Mouse (Mus musculus) stomach, postnatal 0 days (tissue): ENCODE measurements around the gene Dck. TPM values are rescaled to one million over a fixed set of nuclear protein-coding genes. Genes with fewer than 3 reads are reported as not detected.
"Not testable (repeated sequence)": the region's sequence is repeated elsewhere in the genome, so short reads cannot be mapped to it uniquely, and the experiment has no call there.

Source experiments
- ATAC-seq: fragments of 200-750 bp; cut with Nextera tagmentation; 2 replicates; pipeline ENCODE4 v1.8.0; 2017; ENCODE audit not compliant: low FRiP score, low TSS enrichment
- DNase-seq: peaks from one replicate; pipeline ENCODE4 v3.0.0-alpha.2; 2016; ENCODE audit warnings: low spot score
- H3K27ac ChIP-seq: fragments of 300-500 bp; sonication (generic); replicated peaks from 2 replicates; pipeline ENCODE4 v1.5.1; 2014; ENCODE audit warnings: mild to moderate bottlenecking, control low read depth
- H3K27me3 ChIP-seq: fragments of 300-500 bp; sonication (generic); 2 replicates; pipeline ENCODE4 v1.6.1; 2014; ENCODE audit warnings: low read length; ENCODE audit not compliant: control insufficient read depth, insufficient read depth
- H3K36me3 ChIP-seq: fragments of 300-500 bp; sonication (generic); 2 replicates; pipeline ENCODE4 v1.6.1; 2014; ENCODE audit warnings: low read length, mixed read lengths; ENCODE audit not compliant: control insufficient read depth, insufficient read depth
- H3K4me1 ChIP-seq: fragments of 300-500 bp; sonication (generic); replicated peaks from 2 replicates; pipeline ENCODE4 v1.6.1; 2014; ENCODE audit warnings: antibody characterized with exemption; ENCODE audit not compliant: control insufficient read depth, insufficient read depth
- H3K4me2 ChIP-seq: fragments of 300-500 bp; sonication (generic); replicated peaks from 2 replicates; pipeline ENCODE4 v1.6.1; 2014; ENCODE audit warnings: low read depth, mild to moderate bottlenecking, control low read depth, moderate library complexity
- H3K4me3 ChIP-seq: fragments of 300-500 bp; sonication (generic); 2 replicates; pipeline ENCODE4 v1.5.1; 2014; ENCODE audit warnings: low read depth, low read length, control low read depth
- H3K9ac ChIP-seq: fragments of 300-500 bp; sonication (generic); 2 replicates; pipeline ENCODE4 v1.6.1; 2014; ENCODE audit warnings: mild to moderate bottlenecking, low read length, control low read depth, mixed read lengths
- H3K9me3 ChIP-seq: fragments of 300-500 bp; sonication (generic); 2 replicates; pipeline ENCODE4 v1.6.1; 2016; ENCODE audit warnings: low read length; ENCODE audit not compliant: control insufficient read depth
- CTCF ChIP-seq: IDR thresholded peaks from 2 replicates; pipeline ENCODE4 v1.5.1; 2016; ENCODE audit warnings: antibody characterized with exemption, low read depth, mild to moderate bottlenecking, moderate library complexity
- EP300 ChIP-seq: optimal IDR thresholded peaks from 2 replicates; pipeline ENCODE3; 2016; ENCODE audit warnings: antibody characterized with exemption
- WGBS: fragments of 180-500 bp; shearing (Covaris S2); extraction: QIAGEN DNeasy Blood & Tissue Kit; methylation state at CpG from one replicate; pipeline ENCODE4 v1.1.7; 2014; 5-methylcytosine and 5-hydroxymethylcytosine counted together
- polyA plus RNA-seq: library from polyadenylated mRNA; unstranded; fragments of >200 nt; fragmentation: Nextera tagmentation; extraction: Ambion mirVana; gene quantifications from 2 replicates; pipeline ENCODE4 v1.2.1, GENCODE M21; 2015

Dck gene
- polyA plus RNA-seq, 1 experiment from 2014 or later: 12.4 TPM

DNA sequence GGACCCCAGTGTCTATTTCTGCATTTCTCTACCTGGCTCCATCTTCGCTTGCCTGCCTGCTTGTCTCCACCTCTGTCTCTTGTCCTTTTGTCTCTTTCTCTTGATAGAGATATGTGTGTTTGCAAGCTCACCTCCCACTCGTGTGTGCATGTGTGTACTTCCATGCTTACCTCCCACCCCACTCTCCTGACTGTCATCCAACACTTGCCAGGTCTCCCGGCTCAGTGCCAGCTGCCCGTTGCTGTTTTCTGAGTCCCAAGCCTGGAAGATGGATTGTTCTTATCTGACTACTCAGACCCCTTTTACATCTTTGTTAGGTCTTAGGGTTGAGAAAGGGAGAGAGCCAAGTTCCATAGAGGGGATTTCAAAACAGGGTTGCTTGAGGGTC is 42.6 kb upstream of the Dck start:
- Histone ChIP-seq H3K4me2 (peak overlapping the region; percentile 91), H3K9me3 (no peaks in the 10 kb centered on the region), H3K4me3 (peak overlapping the region; percentile 100), H3K36me3 (no peaks in the 10 kb centered on the region), H3K27ac (no peak overlapping the region), H3K4me1 (no peaks in the 10 kb centered on the region; the same call in 1 of the 2 replicates), H3K9ac (peak overlapping the region; percentile 98), H3K27me3 (no peaks in the 10 kb centered on the region)
- 9% methylated on average over 4 of the region's 4 CpGs for WGBS
- ATAC-seq (no peak), DNase-seq (no peak)
- TF ChIP-seq EP300 (no peak), CTCF (no peak)

DNA sequence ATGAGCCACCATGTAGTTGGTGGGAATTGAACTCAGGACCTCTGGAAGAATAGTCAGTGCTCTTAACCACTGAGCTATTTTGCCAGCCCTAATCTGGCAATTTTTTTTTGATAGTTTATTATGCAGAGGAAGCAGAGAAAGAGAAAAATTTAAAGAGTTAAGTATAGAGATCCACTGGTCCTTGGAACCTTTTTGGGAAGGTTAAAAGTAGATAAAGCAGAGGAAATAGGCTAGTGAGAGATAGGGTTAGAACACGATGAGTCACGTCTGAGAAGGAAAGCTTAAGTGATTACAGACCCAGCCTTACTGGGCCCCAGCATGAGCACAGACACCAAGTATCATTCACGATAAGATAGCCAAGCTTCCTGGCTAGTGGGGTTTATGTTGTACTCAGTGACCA is 40.8 kb upstream of the Dck start:
- no peak for TF ChIP-seq EP300
- TF ChIP-seq CTCF: no peak
- Histone ChIP-seq H3K4me3 (no peak overlapping the region), H3K27ac (no peak overlapping the region), H3K4me2 (no peak overlapping the region), H3K9me3 (no peaks in the 10 kb centered on the region), H3K4me1 (no peaks in the 10 kb centered on the region; the same call in 1 of the 2 replicates), H3K36me3 (no peaks in the 10 kb centered on the region), H3K27me3 (no peaks in the 10 kb centered on the region), H3K9ac (no peak overlapping the region)
- 30% methylated on average over 3 of the region's 3 CpGs for WGBS
- ATAC-seq: no peak
- no peak for DNase-seq

DNA sequence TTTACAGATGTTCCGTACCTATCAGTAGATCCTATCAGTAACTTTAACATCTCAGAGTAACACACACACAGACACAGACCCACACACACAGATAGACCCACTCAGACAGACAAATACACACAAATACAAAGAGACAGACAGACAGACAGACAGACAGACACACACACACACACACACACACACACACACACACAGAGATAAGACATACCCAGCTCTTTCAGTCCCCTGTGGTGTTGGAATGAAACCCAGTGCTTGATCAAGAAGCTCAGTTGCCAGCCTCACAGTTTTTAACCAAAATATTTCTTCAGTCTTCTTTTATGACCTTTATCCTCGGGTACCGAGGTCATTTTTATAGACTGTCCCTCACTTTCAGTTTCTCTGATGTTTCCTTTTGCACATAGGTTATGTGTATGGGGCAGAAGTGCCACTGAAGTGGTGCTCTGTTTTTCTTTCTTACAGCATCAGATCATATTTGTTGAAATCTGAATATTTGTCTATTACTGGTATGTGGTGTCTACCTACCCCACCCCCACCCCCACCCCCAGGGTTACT is 37.1 kb upstream of the Dck start:
- ATAC-seq: no peak
- Histone ChIP-seq H3K4me2 (no peak overlapping the region), H3K4me3 (no peak overlapping the region), H3K27me3 (no peaks in the 10 kb centered on the region), H3K9me3 (no peaks in the 10 kb centered on the region), H3K27ac (no peak overlapping the region), H3K9ac (no peak overlapping the region), H3K36me3 (no peaks in the 10 kb centered on the region), H3K4me1 (no peaks in the 10 kb centered on the region; the same call in 1 of the 2 replicates)
- TF ChIP-seq EP300 (no peak), CTCF (no peak)
- DNase-seq: no peak
- 75% methylated on average over 3 of the region's 3 CpGs for WGBS

DNA sequence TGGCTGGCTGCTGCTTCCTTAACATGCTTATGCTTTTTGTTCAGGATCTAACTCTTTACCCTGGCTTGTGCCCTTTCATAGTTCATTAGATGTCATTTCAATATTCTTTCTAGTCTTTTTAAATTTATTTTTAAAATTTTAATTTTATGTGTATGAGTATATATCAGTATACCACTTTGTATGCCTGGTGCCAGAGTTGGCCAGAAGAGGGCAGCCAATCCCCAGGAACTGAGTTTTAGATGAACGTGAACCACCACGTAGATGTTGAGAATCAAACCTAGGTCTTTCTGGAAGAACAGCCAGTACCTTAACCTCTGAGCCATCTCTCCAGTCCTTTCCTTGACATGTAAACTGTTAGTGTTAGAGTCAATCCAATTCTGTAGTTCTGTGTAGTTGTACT is 30.0 kb upstream of the Dck start:
- H3K4me1 ChIP-seq: no peaks in the 10 kb centered on the region
- H3K4me3 ChIP-seq: no peak overlapping the region
- 92% methylated on average over 2 of the region's 2 CpGs for WGBS
- H3K4me2 ChIP-seq: no peak overlapping the region
- no peaks in the 10 kb centered on the region for H3K36me3 ChIP-seq
- H3K27me3 ChIP-seq: no peaks in the 10 kb centered on the region
- TF ChIP-seq EP300 (no peak), CTCF (peak; percentile 52)
- H3K9ac ChIP-seq: no peak overlapping the region
- H3K9me3 ChIP-seq: no peaks in the 10 kb centered on the region
- H3K27ac ChIP-seq: no peak overlapping the region
- DNase-seq: peak; percentile 14
- no peak for ATAC-seq

DNA sequence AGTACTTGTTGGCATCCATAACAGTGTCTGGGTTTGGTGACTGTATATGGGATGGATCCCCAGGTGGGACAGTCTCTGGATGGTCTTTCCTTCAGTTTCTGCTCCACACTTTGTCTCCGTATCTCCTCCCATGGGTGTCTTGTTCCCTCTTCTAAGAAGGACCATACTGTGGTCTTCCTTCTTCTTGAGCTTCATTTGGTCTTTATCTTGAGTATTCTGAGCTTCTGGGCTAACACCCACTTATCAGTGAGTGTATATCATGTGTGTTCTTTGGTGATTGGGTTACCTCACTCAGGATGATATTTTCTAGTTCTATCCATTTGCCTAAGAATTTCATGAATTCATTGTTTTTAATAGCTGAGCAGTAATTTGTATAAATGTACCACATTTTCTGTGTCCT is 23.7 kb upstream of the Dck start:
- not testable (repeated sequence) for H3K4me1 ChIP-seq, H3K9me3 ChIP-seq, H3K4me3 ChIP-seq, H3K27ac ChIP-seq, H3K27me3 ChIP-seq, H3K9ac ChIP-seq, H3K36me3 ChIP-seq, ATAC-seq, DNase-seq, H3K4me2 ChIP-seq
- 92% methylated on average over 1 of the region's 1 CpGs for WGBS

DNA sequence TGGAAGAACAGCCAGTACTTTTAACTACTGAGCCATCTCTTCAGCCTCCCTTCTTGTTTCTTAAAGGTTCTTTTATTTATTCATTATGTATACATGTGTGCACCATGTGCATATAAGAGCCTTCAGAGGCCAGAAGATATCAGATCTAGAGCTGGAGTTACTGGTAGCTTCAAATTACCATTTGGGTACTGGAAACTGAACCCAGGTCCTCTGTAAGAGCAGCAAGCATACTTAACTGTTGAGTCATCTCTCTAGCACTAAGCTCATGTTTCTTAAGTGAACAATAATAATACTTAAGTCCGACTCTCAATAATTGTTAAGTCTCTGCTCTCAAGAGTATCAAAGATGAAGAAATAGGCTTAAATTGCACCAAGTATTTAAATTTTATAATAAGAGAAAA is 17.0 kb upstream of the Dck start:
- Histone ChIP-seq H3K36me3 (no peaks in the 10 kb centered on the region), H3K4me3 (no peak overlapping the region), H3K9me3 (no peaks in the 10 kb centered on the region), H3K4me2 (no peak overlapping the region), H3K27me3 (no peaks in the 10 kb centered on the region), H3K27ac (no peak overlapping the region), H3K9ac (no peak overlapping the region), H3K4me1 (no peaks in the 10 kb centered on the region)
- TF ChIP-seq EP300: no peak
- no peak for TF ChIP-seq CTCF
- 65% methylated on average over 1 of the region's 1 CpGs for WGBS
- ATAC-seq: no peak
- DNase-seq: no peak
